Mouse (Mus musculus): ENCODE measurements around the gene Ccdc69.
"Not testable (repeated sequence)": the region's sequence is repeated elsewhere in the genome, so short reads cannot be mapped to it uniquely, and the experiment has no call there.

- TF ChIP-seq GATA1 (IDR thresholded peaks at IDR 0.05; ENCODE audit: borderline replicate concordance, low read length); FLI1 (IDR thresholded peaks at IDR 0.05; ENCODE audit: low read length): not testable (repeated sequence)
These were observed 18.4 kb upstream of the Ccdc69 start for GRCm38 (mm10) chr11:55096296-55096695.

Measured in megakaryocyte, embryonic 14.5 days (primary cell).